Mouse (Mus musculus): ENCODE measurements around the gene Anks1b. TPM values are rescaled to one million over a fixed set of nuclear protein-coding genes. Genes with fewer than 3 reads are reported as not detected.

Gene Anks1b
- polyA plus RNA-seq, 1 experiment from 2014 or later, result 0.71 TPM

- H3K9me3 ChIP-seq (ENCODE audit: control insufficient read depth, low read length), result no peaks in the 10 kb centered on the region
- ATAC-seq, result no peak
- no peak overlapping the region for H3K4me3 ChIP-seq (ENCODE audit: low read length)
- no peak overlapping the region for H3K9ac ChIP-seq (ENCODE audit: low read depth, low read length)
- 67% methylated on average over 4 of the region's 4 CpGs for WGBS
- no peaks in the 10 kb centered on the region for H3K27me3 ChIP-seq (replicated peaks; ENCODE audit: control insufficient read depth, insufficient read depth, low read length)
- H3K4me1 ChIP-seq (ENCODE audit: control insufficient read depth, insufficient read depth, low read length), result no peaks in the 10 kb centered on the region
- H3K36me3 ChIP-seq (ENCODE audit: control insufficient read depth, insufficient read depth, low read length), result no peaks in the 10 kb centered on the region
- no peak overlapping the region for H3K4me2 ChIP-seq (ENCODE audit: low read depth, low read length)
- no peak overlapping the region for H3K27ac ChIP-seq (ENCODE audit: low read length)
Observed at GRCm38 (mm10) chr10:90441036-90441435, 567.7 kb downstream of the Anks1b start.

GRCm38 (mm10) chr10:90441656-90442055 lies 568.3 kb downstream of the Anks1b start:
- Histone ChIP-seq H3K4me1 (ENCODE audit: control insufficient read depth, insufficient read depth, low read length) (no peaks in the 10 kb centered on the region), H3K9me3 (ENCODE audit: control insufficient read depth, low read length) (no peaks in the 10 kb centered on the region), H3K36me3 (ENCODE audit: control insufficient read depth, insufficient read depth, low read length) (no peaks in the 10 kb centered on the region), H3K27me3 (replicated peaks; ENCODE audit: control insufficient read depth, insufficient read depth, low read length) (no peaks in the 10 kb centered on the region), H3K4me3 (ENCODE audit: low read length) (no peak overlapping the region), H3K27ac (ENCODE audit: low read length) (no peak overlapping the region), H3K9ac (ENCODE audit: low read depth, low read length) (no peak overlapping the region), H3K4me2 (ENCODE audit: low read depth, low read length) (no peak overlapping the region)
- 70% methylated on average over 1 of the region's 1 CpGs for WGBS
- no peak for ATAC-seq

- Histone ChIP-seq H3K9me3 (ENCODE audit: control insufficient read depth, low read length) (no peaks in the 10 kb centered on the region), H3K4me1 (ENCODE audit: control insufficient read depth, insufficient read depth, low read length) (no peaks in the 10 kb centered on the region), H3K4me3 (ENCODE audit: low read length) (no peak overlapping the region), H3K9ac (ENCODE audit: low read depth, low read length) (no peak overlapping the region), H3K27ac (ENCODE audit: low read length) (no peak overlapping the region), H3K4me2 (ENCODE audit: low read depth, low read length) (no peak overlapping the region), H3K27me3 (replicated peaks; ENCODE audit: control insufficient read depth, insufficient read depth, low read length) (no peaks in the 10 kb centered on the region), H3K36me3 (ENCODE audit: control insufficient read depth, insufficient read depth, low read length) (no peaks in the 10 kb centered on the region)
- WGBS, result 71% methylated on average over 2 of the region's 2 CpGs
- no peak for ATAC-seq
Observed at GRCm38 (mm10) chr10:90464906-90465305, 591.6 kb downstream of the Anks1b start.

- Histone ChIP-seq H3K36me3 (ENCODE audit: control insufficient read depth, insufficient read depth, low read length) (no peaks in the 10 kb centered on the region), H3K27me3 (replicated peaks; ENCODE audit: control insufficient read depth, insufficient read depth, low read length) (no peaks in the 10 kb centered on the region), H3K4me1 (ENCODE audit: control insufficient read depth, insufficient read depth, low read length) (no peaks in the 10 kb centered on the region)
Observed at GRCm38 (mm10) chr10:90465426-90465825, 592.1 kb downstream of the Anks1b start.

GRCm38 (mm10) chr10:90467546-90467945 lies 594.2 kb downstream of the Anks1b start:
- no peaks in the 10 kb centered on the region for H3K9me3 ChIP-seq (ENCODE audit: control insufficient read depth, low read length)
- no peaks in the 10 kb centered on the region for H3K4me1 ChIP-seq (ENCODE audit: control insufficient read depth, insufficient read depth, low read length)
- H3K36me3 ChIP-seq (ENCODE audit: control insufficient read depth, insufficient read depth, low read length), result no peaks in the 10 kb centered on the region
- H3K9ac ChIP-seq (ENCODE audit: low read depth, low read length), result no peak overlapping the region
- H3K27ac ChIP-seq (ENCODE audit: low read length), result no peak overlapping the region
- no peak overlapping the region for H3K4me2 ChIP-seq (ENCODE audit: low read depth, low read length)
- H3K27me3 ChIP-seq (replicated peaks; ENCODE audit: control insufficient read depth, insufficient read depth, low read length), result no peaks in the 10 kb centered on the region
- H3K4me3 ChIP-seq (ENCODE audit: low read length), result no peak overlapping the region
- 51% methylated on average over 1 of the region's 1 CpGs for WGBS
- no peak for ATAC-seq

More at GRCm38 (mm10) chr10:90465426-90465825, 592.1 kb downstream of the Anks1b start:
- Histone ChIP-seq H3K4me2 (ENCODE audit: low read depth, low read length) (no peak overlapping the region), H3K27ac (ENCODE audit: low read length) (no peak overlapping the region), H3K9me3 (ENCODE audit: control insufficient read depth, low read length) (no peaks in the 10 kb centered on the region), H3K4me3 (ENCODE audit: low read length) (no peak overlapping the region), H3K9ac (ENCODE audit: low read depth, low read length) (no peak overlapping the region)
- WGBS, result 90% methylated on average over 6 of the region's 6 CpGs
- no peak for ATAC-seq

GRCm38 (mm10) chr10:90493436-90493835 lies 620.1 kb downstream of the Anks1b start:
- Histone ChIP-seq H3K36me3 (ENCODE audit: control insufficient read depth, insufficient read depth, low read length) (no peaks in the 10 kb centered on the region), H3K9ac (ENCODE audit: low read depth, low read length) (no peak overlapping the region), H3K27ac (ENCODE audit: low read length) (no peak overlapping the region), H3K9me3 (ENCODE audit: control insufficient read depth, low read length) (no peaks in the 10 kb centered on the region), H3K27me3 (replicated peaks; ENCODE audit: control insufficient read depth, insufficient read depth, low read length) (no peaks in the 10 kb centered on the region), H3K4me2 (ENCODE audit: low read depth, low read length) (no peak overlapping the region), H3K4me1 (ENCODE audit: control insufficient read depth, insufficient read depth, low read length) (no peaks in the 10 kb centered on the region), H3K4me3 (ENCODE audit: low read length) (no peak overlapping the region)
- WGBS, result 57% methylated on average over 7 of the region's 7 CpGs
- ATAC-seq, result no peak

- WGBS, result 65% methylated on average over 3 of the region's 3 CpGs
- Histone ChIP-seq H3K9ac (ENCODE audit: low read depth, low read length) (no peak overlapping the region), H3K4me1 (ENCODE audit: control insufficient read depth, insufficient read depth, low read length) (no peaks in the 10 kb centered on the region), H3K27me3 (replicated peaks; ENCODE audit: control insufficient read depth, insufficient read depth, low read length) (no peaks in the 10 kb centered on the region), H3K4me2 (ENCODE audit: low read depth, low read length) (no peak overlapping the region), H3K27ac (ENCODE audit: low read length) (no peak overlapping the region), H3K9me3 (ENCODE audit: control insufficient read depth, low read length) (no peaks in the 10 kb centered on the region), H3K36me3 (ENCODE audit: control insufficient read depth, insufficient read depth, low read length) (no peaks in the 10 kb centered on the region), H3K4me3 (ENCODE audit: low read length) (no peak overlapping the region)
- ATAC-seq, result no peak
Observed at GRCm38 (mm10) chr10:90493996-90494642, 620.8 kb downstream of the Anks1b start.

GRCm38 (mm10) chr10:90494981-90495516 lies 621.7 kb downstream of the Anks1b start:
- Histone ChIP-seq H3K9ac (ENCODE audit: low read depth, low read length) (no peak overlapping the region), H3K9me3 (ENCODE audit: control insufficient read depth, low read length) (no peaks in the 10 kb centered on the region), H3K4me2 (ENCODE audit: low read depth, low read length) (no peak overlapping the region), H3K36me3 (ENCODE audit: control insufficient read depth, insufficient read depth, low read length) (no peaks in the 10 kb centered on the region), H3K4me3 (ENCODE audit: low read length) (no peak overlapping the region), H3K4me1 (ENCODE audit: control insufficient read depth, insufficient read depth, low read length) (no peaks in the 10 kb centered on the region), H3K27ac (ENCODE audit: low read length) (no peak overlapping the region), H3K27me3 (replicated peaks; ENCODE audit: control insufficient read depth, insufficient read depth, low read length) (no peaks in the 10 kb centered on the region)
- ATAC-seq, result 0 out of 2 replicates have a peak, but pooled peaks have one; percentile 59
- 70% methylated on average over 4 of the region's 4 CpGs for WGBS

- no peak overlapping the region for H3K27ac ChIP-seq (ENCODE audit: low read length)
- no peak overlapping the region for H3K4me3 ChIP-seq (ENCODE audit: low read length)
- no peak overlapping the region for H3K4me2 ChIP-seq (ENCODE audit: low read depth, low read length)
- ATAC-seq, result no peak
- H3K9me3 ChIP-seq (ENCODE audit: control insufficient read depth, low read length), result no peaks in the 10 kb centered on the region
- no peak overlapping the region for H3K9ac ChIP-seq (ENCODE audit: low read depth, low read length)
- H3K27me3 ChIP-seq (replicated peaks; ENCODE audit: control insufficient read depth, insufficient read depth, low read length), result no peaks in the 10 kb centered on the region
- 55% methylated on average over 1 of the region's 1 CpGs for WGBS
- no peaks in the 10 kb centered on the region for H3K36me3 ChIP-seq (ENCODE audit: control insufficient read depth, insufficient read depth, low read length)
- no peaks in the 10 kb centered on the region for H3K4me1 ChIP-seq (ENCODE audit: control insufficient read depth, insufficient read depth, low read length)
Observed at GRCm38 (mm10) chr10:90507561-90507960, 634.3 kb downstream of the Anks1b start.

- WGBS, result 88% methylated on average over 9 of the region's 9 CpGs
- H3K27me3 ChIP-seq (replicated peaks; ENCODE audit: control insufficient read depth, insufficient read depth, low read length), result no peaks in the 10 kb centered on the region
- H3K27ac ChIP-seq (ENCODE audit: low read length), result no peak overlapping the region
- H3K4me3 ChIP-seq (ENCODE audit: low read length), result no peak overlapping the region
- H3K4me1 ChIP-seq (ENCODE audit: control insufficient read depth, insufficient read depth, low read length), result no peaks in the 10 kb centered on the region
- no peak overlapping the region for H3K9ac ChIP-seq (ENCODE audit: low read depth, low read length)
- no peaks in the 10 kb centered on the region for H3K9me3 ChIP-seq (ENCODE audit: control insufficient read depth, low read length)
- no peaks in the 10 kb centered on the region for H3K36me3 ChIP-seq (ENCODE audit: control insufficient read depth, insufficient read depth, low read length)
- no peak overlapping the region for H3K4me2 ChIP-seq (ENCODE audit: low read depth, low read length)
- no peak for ATAC-seq
Observed at GRCm38 (mm10) chr10:90512801-90513200, 639.5 kb downstream of the Anks1b start.
